Mouse (Mus musculus): ENCODE measurements around the gene Atp5h.

- TF ChIP-seq CTCF (IDR thresholded peaks at IDR 0.05; ENCODE audit: low read depth) (no peak), EP300 (IDR thresholded peaks at IDR 0.05; ENCODE audit: low read depth) (no peak)
These were observed 33.5 kb upstream of the Atp5h start for GRCm38 (mm10) chr11:115453306-115453705.
